Mouse (Mus musculus) megakaryocyte-erythroid progenitor cell, adult 5-6 weeks (primary cell): ENCODE results near the gene Ugt1a7c. TPM values are rescaled to one million over a fixed set of nuclear protein-coding genes. Genes with fewer than 3 reads are reported as not detected.
"Not testable (repeated sequence)": the region's sequence is repeated elsewhere in the genome, so short reads cannot be mapped to it uniquely, and the experiment has no call there.

Experiments used
- ATAC-seq: replicated peaks from 2 replicates; pipeline ENCODE4 v1.8.0; 2016; ENCODE audit warnings: mild to moderate bottlenecking, inconsistent platforms; ENCODE audit not compliant: severe bottlenecking, poor library complexity, low FRiP score, low TSS enrichment
- total RNA-seq, 2 experiments: library from RNA; stranded (forward) in 1 of 2; stranded (reverse) in 1 of 2; fragments of 200-1000, 215-1000 nt in 1 of 2; fragments of >200 nt in 1 of 2; fragmentation: Nextera tagmentation in 1 of 2; gene quantifications; 2 replicates each; pipeline ENCODE4 v1.2.3; 2014 to 2017

The Ugt1a7c gene
- total RNA-seq, 2 experiments from 2014 or later, result 0.11 to 0.61 TPM

DNA sequence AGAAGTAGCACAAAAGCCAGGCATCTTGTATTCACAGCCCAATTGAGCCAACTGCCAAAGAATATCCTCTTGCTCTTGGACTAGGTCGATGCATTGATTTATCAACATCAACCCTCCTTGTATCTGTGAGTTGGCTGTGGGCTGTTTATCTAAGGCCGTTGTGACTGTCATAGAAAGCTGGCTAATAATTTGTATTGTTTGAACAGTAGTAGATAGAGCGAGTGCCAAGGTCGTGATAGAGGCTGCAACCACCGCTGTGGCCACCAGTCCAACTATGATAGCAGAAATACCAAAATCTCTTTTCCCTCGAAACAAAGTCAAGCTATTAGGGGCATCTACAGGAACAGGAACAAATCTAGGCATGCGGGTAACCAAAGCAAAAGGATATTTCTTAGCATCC, 77.3 kb downstream of the Ugt1a7c start:
- not testable (repeated sequence) for ATAC-seq

DNA sequence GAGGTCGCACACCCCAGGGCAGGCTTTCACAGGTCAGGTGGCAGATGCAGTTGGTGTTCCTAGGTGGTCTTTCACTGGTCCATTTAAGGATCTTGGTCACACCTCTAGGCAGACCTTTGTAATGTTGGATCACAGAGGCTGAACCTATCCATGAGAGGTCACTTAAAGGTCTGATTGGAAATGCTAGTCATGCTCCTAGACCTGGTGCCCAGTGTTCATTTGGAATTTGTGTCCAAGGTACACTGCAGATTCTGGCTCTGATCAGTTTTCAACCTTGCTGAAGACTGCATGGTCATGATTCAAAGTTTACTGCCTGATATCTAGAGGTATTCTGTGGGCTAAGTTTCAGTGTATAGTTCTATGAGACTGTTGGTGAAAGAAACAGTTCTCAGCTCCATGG, 84.8 kb downstream of the Ugt1a7c start:
- ATAC-seq, result no peak

DNA sequence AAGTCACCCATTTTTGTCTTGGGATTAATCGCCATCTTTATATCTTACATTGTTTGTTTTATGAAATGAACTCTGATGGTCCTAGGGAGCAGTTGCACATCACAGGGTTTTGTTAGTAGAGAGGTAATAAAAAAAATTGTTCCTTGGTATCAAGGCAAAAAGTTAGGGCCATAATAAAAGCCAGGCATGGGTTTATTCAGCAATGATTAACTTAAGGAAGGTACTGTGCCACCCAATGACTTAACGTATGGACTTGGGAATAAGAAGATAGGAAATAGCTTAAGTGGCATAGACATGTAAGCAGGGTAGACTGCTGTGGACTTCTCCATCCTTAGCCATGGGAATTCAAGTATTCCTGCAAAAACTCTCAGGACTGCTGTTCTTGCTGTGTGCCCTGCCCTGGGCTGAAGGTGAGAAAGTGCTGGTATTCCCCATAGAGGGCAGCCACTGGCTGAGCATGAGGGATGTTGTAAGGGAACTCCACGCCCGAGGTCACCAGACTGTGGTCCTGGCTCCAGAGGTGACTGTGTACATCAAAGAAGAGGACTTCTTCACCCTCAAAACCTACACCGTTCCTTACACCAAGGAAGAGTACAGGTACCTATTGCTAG, 91.6 kb downstream of the Ugt1a7c start:
- no peak for ATAC-seq

DNA sequence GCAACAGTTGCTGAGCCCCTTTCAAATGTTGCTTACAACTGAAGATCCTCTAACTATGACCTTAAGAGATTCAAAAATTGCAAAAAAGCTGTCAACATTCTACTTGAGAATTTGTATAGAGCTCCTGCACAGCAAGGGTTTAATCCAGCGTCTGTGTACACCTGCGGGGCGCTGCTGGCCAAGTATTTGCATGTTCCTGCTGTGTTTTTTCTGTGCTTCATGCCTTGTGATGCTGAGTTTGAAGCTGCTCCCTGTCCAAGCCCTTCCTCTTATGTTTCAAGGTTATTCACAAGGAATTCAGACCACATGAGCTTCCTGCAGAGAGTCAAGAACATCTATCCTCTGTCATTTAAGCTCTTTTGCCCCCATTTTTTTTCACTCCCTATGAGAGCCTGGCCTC, 97.3 kb downstream of the Ugt1a7c start:
- no peak for ATAC-seq

DNA sequence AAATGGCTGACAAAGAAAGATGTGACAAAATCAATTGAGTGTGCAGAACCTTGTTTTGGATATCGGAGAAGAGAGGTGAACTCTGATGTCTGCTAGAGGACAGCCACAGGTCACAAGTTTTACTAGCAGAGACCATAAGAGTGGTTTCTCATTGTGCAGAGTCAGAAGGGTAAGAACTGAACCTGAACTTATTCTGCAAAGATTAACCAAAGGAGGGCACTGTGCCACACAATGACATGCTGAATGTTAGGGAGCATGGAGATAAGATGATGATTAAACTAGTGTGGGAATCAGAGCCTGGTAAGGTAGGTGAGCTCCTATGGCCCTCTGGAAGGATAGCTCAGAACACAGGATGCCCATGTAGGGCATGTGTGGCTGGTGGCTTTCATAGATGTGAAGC, 100.8 kb downstream of the Ugt1a7c start:
- no peak for ATAC-seq

DNA sequence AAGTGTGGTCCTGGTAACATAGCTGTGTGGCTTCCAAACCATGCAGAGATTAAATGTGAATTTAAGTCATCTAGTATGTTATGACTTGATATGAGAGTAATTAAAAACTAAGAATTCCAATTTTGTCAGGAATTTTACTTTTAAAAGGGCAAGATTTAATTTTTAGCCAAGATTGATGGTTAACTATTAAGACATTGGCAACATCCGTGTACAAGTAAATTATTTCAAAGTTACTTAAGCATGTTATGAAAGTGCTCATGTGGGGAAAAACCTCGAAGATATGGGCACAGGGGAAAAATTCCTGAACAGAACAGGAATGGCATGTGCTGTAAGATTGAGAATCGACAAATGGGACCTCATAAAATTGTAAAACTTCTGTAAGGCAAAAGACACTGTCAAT, 102.6 kb downstream of the Ugt1a7c start:
- no peak for ATAC-seq

DNA sequence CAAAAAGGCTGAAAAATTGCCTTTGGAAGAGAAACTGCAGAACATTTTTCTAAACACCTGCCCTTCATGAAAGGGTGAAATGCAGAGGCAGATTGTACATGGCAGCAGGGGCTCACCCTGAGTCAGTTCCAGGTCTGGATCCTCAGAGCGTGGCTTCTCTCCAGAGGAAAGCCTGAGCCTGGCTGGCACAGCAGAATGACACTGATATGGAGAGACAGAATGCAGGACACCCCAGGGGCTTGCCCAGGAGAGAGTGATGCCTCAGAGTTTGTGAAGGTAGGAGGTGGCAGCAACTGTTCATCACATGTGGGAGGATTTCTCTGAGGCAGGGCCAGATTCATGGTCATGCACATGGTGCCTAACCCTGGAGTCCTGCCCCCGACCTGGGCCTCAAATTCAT, 105.1 kb downstream of the Ugt1a7c start:
- ATAC-seq, result 0 out of 2 replicates have a peak, but pooled peaks have one; percentile 44

DNA sequence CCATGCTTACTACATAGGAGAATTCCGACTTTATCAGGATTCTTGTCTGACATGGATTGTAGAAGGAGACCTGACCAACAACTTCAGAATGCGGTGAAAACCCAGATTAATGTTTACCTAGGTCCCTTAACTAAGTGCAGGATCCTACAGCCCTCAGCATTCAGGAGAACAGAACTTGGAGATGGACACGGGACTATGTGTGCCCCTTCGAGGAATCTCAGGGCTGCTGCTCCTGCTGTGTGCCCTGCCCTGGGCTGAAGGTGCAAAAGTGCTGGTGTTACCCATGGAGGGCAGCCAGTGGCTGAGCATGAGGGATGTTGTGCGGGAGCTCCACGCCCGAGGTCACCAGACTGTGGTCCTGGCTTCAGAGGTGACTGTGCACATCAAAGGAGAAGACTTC, 105.6 kb downstream of the Ugt1a7c start, which contains the start of gene Ugt1a2:
Gene Ugt1a2, plus strand, starts transcription at position 146 of the 400 bp plus-strand sequence.
- no peak for ATAC-seq

DNA sequence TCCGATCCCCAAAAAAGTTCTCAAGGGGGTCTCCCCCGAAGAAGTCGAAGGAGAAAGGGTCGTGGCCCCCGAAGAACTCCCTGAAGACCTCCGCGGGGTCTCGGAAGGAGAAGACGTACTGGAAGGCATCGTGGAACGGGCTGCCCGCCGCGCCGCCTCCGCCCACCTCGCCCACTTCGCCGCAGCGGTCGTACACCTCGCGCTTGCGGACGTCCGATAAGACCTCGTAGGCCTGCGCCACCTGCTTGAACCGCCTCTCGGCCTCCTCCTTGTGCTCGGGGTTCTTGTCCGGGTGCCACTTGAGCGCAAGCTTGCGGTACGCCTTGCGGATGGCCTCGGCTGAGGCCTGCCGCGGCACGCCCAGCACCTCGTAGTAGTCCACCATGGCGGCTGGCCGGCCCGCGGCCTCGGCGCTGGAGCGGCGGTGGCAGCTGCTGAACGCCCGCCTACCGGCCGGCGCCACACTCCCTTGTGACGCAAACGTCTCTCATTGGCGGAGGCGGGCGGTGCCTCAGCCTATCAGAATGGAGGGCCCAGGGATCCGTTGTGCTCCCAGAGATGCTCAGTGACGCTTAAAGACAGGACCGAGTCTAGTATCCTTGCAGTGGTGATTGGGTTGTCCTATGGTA, 110.5 kb downstream of the Ugt1a7c start, which contains the start of gene Dnajb3:
Gene Dnajb3, minus strand, starts transcription at position 489 of the 629 bp plus-strand sequence.
- peak; percentile 60 for ATAC-seq

DNA sequence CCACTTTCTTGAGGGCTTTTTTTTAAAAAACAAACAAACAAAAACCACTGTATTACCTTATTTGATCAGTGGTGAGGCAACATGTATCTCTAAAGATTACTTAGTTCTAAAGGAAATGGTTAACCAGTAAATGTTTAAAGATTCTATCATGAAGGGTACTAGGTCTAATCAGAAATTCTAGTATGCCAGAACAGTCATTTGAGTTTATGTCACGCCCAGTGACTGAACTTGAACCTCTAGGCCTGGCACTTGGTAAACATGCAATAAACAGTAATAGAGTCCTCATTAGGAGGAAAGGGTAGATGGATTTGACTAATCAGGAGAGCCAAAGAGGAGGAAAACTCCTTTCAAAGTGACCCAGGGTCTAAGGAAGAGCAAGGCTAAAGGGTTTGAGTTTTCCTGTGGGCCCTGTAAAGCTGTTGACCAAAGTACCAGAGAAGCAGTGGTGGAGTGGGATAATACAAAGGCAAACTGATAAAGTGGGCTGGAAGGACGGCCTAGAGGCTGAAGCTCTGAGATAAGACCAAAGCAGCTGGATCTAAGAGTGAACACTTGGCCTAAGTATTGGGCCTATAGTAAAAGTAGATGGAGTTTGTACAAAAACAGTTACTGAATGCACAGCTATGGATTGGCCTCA, 112.1 kb downstream of the Ugt1a7c start:
- ATAC-seq, result peak; percentile 87

DNA sequence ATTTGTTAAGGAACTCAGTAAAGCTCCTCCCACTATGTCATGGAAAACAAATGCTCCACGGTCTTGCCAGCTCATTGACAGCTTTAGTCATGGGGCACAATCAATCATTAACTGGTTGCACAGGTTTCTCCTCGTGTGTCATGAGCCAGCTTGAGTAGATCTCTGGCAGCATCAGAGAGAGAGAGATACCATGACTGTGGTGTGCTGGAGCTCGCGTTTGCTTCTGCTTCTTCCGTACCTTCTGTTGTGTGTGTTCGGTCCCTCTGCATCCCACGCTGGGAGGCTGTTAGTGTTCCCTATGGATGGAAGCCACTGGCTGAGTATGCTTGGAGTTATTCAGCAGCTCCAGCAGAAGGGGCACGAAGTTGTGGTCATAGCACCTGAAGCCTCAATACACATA, 117.0 kb downstream of the Ugt1a7c start, which contains the start of gene Ugt1a1:
Gene Ugt1a1, plus strand, starts transcription at position 148 of the 400 bp plus-strand sequence.
- peak; percentile 16; the same call in 1 of the 2 replicates for ATAC-seq

DNA sequence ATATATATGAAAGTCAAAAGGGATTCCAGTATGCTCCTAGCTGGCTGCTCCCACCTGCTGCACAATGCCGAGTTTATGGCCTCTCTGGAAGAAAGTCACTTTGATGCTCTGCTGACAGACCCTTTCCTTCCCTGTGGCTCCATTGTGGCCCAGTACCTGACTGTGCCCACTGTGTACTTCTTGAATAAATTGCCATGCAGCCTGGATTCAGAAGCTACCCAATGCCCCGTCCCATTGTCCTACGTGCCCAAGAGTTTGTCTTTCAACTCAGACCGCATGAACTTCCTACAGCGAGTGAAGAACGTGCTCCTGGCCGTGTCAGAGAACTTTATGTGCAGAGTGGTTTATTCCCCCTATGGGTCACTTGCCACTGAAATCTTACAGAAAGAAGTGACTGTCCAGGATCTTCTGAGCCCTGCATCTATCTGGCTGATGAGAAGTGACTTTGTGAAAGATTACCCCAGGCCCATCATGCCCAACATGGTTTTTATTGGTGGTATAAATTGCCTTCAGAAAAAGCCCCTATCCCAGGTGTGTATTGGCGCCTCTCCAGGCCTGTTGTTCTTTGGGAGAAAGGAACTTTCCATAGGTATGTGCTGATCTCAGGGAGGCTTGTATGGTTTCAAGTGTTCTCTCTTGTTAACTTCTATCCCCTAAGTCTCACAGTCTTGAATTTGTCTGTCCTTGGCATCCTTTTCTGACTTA, 117.6 kb downstream of the Ugt1a7c start:
- ATAC-seq, result no peak

DNA sequence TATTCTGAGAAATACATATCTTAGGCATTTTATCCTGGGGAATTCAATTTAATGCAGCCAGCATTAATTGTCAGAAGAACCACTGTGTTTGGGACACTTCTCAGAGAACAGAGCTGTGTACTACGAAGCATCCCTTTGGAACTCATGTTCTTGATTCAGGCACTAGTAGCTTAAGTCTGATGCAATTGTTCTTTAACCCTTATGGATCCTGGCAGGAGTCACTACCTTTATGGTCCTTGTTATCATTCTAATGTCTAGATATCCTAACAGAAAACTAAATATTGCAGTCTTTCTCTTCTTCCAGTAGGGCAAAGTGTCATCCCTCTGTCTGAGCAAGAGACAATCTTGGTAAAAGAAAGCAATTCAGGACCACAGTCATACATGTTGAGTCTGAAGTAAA, 118.2 kb downstream of the Ugt1a7c start:
- no peak for ATAC-seq

DNA sequence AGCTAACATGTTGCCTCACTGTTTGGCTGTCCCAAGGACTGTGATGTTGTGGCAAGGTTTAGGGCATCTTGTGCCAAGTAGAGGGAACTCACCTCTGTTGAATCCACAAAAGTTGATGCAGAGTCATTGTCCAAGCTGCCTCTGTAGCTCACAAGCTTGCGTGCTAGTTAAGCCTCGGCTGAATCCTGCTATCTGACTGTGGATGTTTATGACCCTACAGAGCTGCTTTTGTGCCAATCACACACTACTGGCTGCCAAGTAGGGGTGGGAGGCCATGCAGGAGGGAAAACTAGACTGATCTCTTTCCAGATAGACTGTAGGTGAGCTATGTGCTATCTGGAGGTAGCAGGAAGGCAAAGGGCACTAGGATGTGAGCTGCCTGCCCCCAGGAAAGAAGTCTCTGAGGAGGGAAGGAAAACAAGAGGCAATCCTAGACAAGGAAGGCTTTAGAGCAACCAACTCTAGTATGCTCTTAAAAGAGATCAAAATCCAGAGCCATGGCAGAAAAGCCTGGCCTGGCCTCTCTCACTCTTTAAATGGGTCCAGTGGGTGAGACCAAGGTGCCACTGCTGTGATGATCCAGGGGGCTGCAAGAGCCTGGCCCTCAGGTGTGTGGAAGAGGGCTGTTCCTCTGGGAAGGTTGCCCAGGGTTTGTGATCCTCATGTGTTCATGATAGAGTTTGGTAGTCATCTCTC, 119.1 kb downstream of the Ugt1a7c start:
- 0 out of 2 replicates have a peak, but pooled peaks have one; percentile 19 for ATAC-seq

DNA sequence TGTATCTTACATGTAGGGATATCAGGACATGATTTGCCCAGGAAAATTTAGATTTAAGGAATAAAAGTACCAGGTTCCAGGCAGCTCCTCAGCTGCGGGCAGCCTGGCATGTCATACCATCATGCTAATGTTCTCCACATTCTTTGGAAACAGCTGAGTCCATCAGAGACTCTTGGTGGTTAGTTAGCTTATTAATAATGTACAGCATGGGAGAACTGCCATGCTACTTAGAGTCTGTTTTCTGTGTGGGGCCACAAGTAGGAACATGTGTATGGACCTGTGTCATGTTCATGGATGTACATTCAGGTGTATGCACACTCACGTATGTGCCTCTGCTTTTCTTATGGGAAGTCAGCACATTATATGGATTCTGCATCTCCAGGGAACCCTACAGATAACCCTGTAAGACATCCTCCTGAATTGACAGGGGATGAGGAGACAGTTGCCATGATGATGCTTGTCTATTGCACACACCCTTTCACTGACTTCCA, 119.6 kb downstream of the Ugt1a7c start:
- ATAC-seq, result no peak

DNA sequence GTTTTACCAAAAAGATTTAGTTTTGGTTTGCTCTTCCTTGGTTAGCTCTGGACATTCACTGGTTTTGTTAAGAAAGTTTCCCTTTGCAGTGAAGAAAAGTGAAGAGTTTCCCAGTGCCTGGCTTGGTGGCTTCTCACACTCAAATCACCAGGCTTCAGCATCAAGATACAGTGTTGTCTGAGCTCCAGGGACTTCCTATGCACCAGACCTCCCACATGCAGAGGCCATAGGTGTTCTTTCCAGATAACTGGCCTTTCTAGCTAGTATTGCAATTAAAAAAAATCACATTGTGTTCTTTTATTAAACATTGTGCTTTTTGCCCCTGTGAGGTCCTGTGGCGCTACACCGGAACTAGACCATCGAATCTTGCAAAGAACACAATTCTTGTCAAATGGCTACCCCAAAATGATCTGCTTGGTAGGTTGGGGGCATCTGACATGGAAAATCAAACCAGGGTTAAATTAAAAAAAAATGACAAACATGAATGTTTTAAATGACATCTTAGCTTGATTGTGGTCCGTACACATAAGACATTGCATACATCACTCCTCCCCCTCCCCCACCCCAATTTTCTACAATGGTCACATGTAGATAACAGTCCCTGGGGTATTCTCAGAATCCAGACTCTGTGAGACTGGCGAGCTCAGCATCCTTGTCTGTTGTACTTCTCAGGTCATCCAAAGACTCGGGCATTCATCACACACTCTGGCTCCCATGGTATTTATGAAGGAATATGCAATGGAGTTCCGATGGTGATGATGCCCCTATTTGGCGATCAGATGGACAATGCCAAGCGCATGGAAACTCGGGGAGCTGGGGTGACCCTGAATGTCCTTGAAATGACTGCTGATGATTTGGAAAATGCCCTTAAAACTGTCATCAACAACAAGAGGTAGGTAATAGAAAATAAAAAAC, 120.9 kb downstream of the Ugt1a7c start:
- no peak for ATAC-seq

DNA sequence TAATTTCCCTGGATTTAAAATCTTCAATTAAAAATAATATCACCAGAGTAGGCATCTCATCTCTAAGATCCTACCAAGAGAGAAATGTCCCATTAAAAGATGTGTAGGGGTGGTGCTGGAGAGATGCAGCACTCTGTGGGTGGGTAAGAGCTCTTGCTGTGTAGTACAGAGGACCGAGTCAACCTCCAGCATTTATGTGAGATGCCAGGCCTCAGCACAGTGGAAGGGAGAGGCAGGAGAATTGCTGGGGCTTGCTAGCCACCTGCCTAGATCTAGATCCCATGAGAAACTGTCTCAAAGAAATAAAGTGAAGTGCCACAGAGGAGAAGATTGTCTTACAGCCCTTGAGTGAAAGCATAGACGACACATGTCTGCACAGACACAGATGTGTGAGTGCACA, 121.7 kb downstream of the Ugt1a7c start:
- ATAC-seq, result no peak

DNA sequence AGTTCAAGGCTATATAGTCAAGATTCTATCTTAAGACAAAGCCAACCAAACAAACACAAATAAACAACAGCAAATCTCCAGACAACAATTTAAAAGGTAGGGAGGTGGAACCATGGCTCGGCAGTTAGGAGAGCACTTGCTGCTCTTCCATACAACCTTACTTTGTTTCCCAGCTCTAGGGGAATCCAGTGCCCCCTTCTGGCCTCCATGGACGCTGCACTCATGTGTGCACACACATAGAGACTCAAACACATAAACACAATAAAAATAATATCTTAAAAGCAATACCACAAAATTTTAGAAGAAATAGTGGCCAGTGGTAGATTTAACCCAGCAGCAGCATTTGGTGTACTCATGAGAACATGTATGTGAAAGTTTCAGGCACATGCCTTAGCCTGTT, 122.3 kb downstream of the Ugt1a7c start:
- no peak for ATAC-seq
